Mouse (Mus musculus) cerebellum, postnatal 14 days (tissue): Measurements from ENCODE around the gene E2f1.
A peak's percentile ranks its signal among the peaks of the same experiment; 100 is the strongest.

Experiments
- DNase-seq, 2 experiments: peaks; one replicate each; pipeline ENCODE4 v3.0.0; 2021; ENCODE audit warnings: mixed read lengths in 2 of 2

The E2f1 gene

DNA sequence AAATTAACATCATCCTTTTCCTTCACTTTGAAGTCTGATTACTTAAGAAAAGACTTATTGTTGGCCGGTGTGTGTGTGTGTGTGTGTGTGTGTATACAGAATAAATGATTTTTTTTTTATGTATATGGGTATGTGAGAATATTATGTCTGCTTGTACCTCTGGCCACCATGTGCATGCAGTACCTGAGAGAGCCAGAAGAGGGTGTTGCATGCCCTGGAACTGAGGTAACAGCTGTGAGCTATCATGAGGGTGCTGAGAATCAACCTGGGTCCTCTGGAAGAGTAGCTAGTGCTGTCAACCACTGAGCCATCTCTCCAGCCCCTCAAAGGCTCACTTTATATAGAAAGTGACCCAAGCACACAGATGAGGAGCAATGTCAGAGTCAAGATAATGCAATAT lies 11.7 kb upstream of the E2f1 start:
- no peak for DNase-seq

DNA sequence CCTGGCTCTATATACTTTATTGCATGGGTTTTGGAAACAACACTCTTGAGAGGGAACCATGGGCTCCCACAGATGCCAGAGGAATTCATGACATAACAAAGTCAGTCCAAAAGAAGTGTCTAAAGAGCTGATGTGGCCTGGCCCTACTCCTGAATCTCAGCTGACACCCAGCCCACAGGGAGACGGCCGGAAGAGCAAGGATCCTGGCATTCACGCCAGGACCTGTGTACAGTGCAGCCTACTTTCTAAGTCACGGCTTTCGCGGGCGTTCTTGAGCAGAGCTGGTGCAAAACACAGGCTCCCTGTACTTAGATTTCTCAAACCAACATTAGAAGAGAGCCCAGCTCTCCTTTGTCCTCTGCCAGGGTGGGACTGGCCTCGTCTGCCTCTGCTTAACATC lies 10.9 kb upstream of the E2f1 start:
- no peak for DNase-seq

DNA sequence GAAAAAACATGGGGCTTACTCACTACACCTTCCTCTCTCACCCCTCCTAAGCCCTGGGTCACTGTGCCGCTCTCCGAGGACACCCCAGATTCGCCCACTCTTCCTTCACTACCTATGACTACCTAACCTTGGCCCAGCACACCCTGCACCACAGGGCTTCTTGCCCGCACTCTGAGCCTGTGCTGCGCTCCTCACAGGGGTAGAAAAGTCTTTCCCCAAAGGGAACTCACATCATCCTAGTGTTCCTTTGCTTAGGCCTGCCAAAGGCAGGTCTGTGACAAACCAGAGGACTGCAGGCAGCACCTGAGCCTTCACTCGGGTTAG lies 8.0 kb upstream of the E2f1 start:
- no peak for DNase-seq

DNA sequence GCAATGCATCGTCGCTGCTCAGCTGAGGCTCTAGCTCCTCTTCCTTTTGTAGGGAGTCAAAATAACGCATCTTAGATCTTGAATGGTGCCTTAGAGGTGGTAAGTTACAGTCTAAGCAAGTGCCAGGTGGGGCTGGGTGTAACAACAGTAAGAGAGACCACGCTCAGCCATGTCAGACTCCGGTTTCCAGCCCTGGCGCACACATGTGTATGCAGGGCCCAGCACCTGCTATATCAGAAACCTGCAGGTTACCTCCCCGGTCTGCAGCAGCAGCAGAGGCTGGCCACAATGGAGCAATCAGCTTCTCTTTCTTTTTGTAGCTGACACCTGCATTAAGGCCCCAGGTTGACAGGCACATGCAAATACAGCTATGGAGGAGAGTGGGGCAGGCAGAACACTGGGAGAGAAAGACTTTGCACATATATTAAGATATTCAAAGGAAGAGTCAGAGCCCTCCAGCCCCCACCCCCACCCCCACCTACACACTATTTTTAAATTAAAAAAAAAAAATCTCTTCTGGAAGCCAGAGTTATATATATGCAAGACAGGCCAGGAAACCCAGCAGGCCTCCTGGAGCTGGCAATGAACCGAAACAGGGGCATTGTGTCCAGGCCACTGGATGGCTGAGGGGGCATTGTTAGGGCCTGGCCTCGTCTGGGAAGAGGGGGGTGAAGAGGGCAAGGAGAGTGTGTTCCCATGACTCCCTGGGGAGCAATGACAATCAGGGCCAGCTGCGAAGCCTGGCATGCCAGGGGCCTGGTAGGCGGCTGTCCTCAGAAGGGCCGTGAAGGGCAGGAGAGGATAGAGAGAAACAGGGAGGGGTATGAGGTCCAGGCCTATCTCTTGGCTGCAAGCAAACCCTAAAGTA lies 7.4 kb upstream of the E2f1 start:
- DNase-seq = no peak

DNA sequence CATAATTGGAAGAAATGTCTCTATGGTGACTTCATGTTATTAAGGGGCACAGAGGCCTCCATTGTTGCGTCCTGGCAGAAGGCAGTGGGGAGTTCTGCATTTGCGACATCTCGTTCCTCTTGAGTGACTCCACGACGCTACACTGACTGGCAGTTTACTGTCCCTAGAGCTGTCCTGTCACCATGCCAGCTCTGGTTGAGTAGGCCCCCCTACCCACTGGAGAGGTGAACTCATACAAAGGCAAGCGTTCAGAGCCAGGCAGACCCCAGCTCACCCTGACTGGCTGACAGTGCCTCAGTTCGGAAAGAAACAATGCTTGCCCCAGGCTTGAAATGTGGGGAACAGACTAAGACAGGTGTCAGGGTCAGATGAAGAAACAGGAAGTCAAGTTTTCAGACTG lies 4.6 kb upstream of the E2f1 start:
- DNase-seq = no peak

DNA sequence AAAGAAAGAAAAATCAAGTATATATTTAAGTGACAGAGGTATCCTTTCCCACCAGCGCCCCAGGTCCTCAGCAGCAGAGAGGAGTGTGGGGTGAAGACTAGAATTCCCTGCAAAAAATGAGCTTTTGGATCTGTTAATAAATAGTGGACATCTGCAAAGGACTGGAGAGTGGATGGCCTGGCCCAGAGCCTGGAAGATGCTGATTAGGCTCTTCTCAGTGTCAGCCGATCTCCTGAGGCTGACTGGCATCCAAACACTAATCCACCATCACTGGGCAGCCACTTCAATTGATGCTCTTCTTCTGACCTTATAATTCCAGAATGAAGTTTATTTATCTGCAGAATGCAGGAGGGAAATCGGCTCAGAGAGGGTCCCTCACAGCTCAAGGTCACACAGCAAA lies 3.3 kb upstream of the E2f1 start:
- DNase-seq = no peak

DNA sequence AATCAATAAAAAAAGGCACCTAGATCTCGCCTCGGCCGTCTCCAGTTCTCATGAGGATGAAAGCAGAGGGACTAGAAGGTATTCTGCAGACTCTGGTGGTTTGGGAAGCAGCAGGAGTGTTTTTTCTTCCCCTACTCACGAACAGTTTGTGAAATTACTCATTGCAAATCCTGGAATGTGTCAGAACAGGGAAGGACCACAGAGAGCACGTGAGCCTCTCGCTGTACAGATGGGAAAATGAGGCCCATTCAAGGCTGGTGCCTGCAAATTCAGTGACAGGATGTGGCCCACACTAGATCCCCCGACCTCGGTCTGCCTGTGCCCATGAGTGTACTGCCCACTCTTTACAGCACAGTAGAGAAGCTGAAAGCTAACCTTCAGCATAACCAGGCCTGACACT lies 2.3 kb upstream of the E2f1 start:
- no peak for DNase-seq

DNA sequence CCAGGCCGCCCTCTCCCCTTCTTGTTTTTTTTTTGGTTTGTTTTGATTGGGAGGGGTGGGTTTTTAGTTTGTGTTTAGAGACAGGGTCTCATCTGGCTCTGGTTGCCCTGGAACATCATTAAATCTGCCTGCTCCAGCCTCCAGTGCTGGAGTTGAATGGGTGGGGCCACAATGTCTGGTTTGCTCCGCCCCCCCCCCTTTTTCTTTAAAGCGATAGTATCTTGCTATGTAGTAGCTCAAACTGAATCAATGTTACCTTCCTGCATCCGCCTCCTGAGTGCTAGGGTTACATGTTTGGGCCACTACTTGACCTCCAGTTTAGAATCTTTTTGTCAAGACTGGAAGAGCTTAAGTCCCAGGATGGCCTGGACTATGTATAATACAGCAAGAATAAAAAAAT lies 1.6 kb upstream of the E2f1 start:
- DNase-seq = no peak

DNA sequence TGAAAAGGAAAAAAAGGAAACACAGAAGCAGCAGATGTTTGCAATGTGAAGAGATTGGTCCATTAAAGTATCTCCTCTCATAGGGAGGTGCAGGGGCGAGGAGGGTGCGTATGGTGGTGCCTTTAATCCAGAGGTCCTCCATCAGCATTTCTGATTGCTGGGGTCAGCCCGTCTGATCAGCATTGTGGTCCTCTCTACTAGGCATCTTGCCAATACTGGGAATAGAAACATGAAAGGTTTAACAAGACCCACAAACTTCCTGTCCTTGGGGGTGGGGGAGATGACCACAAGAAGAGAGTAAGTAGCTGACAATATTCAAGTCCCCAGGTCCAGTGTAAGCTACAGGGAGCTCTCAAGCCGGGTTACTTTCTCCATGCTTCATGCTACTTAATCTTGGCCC lies 974 bp upstream of the E2f1 start:
- no peak for DNase-seq

DNA sequence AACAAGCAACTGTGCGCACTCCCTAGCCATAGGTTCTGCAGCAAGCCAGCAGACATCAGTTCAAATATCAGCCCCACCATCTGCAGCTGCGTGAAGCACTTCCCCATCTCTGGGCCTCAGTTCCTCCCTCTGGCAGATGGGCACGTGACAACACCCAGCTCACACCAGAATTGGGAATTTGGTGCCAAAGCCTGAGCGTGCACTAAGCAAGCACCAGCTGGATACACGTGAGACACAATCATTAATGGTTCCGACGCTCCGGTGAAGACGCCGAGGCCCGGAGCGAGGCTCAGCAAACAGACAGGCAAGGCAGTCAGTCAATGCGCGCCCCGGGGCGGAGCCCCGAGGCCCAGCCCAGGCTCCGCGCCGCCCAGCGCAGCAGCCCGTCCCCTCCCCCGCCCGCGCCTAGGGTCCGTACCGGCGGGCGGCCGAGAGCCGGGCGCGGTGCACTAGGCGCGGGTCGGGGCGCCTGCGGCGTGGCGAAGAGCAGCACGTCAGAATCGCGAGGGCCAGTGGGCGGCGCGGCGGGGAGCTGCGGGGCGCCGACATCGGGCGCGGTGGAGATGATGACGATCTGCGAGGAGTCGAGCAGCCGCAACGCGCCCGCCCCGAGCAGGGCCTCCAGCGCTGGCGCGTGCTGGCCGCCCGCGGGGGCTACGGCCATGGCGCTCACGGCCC lies 482 bp downstream of the E2f1 start:
- DNase-seq = peak; percentile 58 to 59

DNA sequence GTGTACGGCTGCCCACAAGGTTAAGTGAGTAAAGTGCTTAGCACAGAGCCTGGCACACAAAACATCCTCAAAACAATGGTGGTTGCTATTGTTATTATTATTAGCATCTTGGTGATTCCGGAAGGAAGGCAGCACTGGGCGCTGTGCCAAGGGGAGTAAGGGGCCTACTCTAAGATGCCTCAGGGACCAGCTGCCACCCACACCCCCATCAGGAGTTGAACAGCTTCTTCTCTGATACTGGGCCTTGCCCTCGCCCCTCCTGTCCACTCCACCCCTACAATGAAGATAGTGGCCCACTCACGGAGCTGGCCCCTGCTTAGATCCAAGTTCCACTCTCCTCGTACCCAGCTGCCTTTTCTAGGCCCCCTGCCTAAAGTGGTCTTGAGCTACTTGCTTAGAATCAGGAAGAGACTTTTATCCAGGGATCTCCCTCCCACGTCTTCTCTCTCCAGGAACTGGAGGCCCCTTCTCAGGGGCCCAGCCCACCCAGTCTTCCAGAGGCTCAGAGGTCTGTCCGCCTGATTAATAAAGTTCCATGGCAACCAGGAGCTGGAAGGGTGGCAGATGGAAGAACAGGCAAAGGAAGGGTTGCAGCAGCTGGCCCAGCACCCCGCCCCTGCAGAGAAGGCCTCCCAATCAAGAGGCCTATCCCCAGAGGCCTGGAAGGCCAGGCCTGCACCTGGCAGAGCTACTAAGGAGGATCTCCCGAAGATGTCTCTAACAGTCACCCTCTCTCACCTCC lies 1.2 kb downstream of the E2f1 start:
- DNase-seq = peak in 1 of 2 experiments; percentile 62

DNA sequence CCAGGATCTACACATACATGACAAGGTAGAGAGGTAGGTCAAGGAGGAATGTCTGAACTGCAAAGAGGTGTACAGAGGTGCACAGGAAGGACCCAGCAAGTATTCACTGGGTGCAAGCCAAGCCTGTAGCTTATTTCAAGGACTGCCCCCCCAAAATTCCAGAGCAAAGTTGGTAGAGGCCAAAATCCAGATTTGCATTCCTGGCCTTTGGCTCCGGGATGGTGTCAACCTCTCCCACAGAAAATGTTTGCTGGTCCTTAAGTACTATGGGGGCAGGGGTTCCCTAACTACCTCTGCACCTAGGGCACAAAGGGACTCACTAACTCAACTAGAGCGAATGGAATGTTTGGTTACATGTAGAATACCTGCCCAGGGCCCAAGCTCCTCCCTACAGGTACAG lies 1.9 kb downstream of the E2f1 start:
- DNase-seq = no peak

DNA sequence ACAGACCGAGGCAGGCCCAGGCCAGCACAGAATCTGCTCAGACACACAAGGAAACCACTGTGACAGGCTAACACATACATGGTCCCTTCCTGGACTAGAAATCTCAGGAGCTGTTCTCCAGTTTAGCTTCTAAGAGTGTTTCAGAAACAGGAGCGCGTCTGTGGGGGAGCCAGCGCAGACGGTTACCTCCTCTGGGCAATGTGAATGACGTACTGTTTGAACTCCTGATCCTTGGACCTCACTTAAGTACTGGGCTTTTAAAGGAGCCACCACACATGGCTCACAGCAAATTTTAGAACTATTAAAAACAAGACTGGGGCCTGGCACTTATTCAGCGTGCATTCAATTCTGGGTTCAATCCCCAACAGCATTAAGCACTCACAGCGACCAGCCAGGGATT lies 3.1 kb downstream of the E2f1 start:
- DNase-seq = no peak

DNA sequence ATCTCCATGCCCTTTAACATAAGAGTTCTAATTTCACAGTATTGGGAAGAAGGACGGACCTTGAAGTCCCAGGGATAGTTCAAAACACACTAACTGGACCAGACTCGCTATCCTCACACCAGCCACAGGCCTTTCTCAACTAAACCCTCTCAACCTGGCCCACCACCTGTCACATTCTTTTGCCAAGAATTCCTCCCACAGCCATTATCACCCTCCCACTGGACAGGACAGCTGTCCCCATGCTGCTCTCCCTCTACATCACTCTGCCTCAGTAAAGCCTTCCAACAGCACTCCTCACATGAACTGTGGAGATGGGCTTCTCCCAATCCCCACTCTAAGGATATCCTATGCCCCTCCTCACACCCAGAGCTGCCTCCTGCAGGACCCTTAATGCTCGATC lies 4.1 kb downstream of the E2f1 start:
- DNase-seq = peak; percentile 84 to 90

DNA sequence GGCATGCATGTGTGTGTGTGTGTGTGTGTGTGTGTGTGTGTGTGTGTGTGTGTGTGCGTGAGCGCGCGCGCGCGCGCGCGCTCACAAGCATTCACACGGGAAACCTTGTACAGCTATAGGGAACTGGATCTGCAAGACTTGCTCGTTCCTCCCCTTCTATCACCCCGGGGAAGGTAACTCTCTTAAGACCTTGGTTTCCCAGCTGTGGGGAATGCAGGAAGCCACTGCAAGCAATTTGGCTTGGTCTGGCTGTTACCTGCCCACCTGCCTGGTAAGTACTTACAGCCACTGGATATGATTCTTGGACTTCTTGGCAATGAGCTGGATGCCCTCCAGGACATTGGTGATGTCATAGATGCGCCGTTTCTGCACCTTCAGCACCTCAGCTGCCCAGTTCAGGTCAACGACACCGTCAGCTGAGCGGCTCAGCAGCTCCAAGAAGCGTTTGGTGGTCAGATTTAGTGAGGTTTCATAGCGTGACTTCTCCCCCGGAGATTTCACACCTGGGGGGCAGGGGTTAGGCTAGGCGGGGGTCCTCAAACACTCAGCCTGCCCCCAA lies 6.0 kb downstream of the E2f1 start:
- DNase-seq = no peak

DNA sequence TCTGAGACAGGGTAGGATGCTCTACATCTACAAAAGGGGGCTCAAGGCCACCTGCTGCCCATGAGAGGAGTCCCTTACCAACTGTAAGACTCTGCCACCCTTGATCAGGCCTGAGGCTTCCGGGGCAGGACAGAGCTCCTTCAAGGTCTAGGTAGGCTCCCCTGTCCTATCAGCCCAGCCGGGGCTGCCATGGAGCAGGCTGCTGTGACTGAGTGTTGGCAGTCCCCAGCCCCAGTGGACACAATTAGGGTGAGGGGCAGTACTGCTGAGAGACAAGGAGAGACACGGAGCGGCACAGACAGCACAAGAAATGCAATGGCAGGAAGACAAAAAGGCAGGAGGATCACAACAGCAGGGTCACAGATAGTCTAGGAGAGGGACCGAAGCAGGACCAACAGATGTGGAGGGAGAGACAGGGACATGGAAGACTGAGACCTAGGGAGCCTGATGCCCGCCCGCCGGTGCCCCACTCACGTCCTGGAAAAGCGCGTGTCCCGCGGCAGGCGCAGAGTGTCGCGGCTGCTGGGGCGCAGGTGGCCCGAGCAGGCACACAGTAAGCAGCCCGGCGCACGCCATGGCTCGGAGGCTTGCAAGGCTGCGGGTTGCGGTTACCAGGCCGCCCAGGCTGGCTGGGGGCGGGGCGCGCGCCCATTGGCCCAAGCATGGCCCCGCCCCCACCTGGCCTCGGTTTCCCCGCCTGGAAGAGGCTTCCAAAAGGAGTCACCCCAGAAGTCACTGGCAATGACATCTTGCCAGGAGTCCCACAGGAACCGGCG lies 11.2 kb downstream of the E2f1 start, which contains the start of gene Necab3:
Necab3 (minus strand) TSS at position 627 of the 776 bp plus-strand sequence.
- peak; percentile 88 to 93 for DNase-seq

DNA sequence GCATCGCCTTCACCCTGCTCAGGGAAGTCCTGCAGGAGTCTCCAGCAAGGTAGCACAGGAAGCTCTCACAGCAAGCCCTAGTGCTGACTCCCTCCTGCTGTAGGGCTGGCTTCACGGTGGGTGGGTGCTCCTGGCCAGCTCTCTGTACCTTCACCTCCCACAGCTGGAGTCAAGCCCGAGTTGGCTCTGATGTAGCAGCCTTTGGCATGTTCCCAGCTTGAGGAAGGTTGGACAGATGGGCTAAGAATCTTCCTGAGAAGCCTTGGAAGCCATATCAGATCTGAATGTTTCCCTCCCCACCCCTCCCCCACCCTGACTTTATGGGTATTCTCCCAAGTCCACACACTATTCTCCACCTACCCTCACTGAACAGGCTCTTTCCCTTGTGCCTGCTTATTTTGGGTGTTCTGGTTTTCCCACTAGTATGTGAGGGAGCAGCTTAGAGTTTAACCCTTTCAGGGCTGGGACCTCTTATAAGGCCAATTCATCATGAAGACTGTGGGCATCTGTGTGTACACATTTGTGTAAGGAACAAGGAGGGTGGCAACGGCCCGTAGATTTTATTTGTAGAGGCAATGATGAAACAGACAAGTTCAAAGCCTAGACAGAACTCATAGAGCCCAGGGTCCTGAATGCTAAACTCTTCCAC lies 12.4 kb downstream of the E2f1 start:
- peak; percentile 78 for DNase-seq

DNA sequence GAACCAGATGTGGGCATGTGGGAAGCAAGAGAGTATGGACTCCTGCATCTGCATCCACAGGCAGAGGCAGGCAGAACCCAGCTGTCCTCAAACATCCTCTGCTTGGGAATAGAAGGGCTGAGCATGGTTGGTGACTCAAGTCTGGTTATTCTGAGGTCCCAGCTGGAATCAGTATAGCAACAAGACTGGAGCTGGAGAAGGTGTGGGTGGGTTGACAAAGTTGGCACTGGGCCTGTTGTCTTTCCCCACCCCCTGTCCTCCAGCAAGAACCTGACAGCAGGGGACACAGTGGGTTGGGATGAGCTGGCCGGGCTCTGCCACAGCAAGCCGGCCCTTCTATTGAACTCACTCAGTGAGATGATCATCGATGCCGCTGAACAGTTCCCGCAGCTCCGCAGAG lies 14.5 kb downstream of the E2f1 start:
- peak in 1 of 2 experiments; percentile 40 for DNase-seq

DNA sequence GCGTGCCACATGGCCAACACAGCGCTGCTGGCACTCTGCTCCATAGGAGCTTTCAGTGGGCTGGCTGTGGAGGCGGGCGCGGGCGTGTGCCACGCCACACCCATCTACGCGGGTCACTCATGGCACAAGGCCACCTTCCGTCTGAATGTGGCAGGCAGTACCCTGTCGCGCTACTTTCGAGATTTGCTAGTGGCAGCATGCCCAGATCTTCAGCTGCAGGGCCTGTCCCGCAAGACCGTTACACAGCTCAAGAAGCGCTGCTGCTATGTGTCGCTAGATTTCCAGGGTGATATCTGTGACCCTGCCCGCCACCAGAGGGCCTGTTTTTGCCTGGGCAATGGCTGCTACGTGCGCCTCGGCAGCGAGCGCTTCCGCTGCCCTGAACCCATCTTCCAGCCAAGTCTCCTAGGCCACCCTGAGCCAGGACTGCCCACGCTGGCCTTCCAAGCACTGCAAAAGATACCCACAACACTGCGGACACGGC lies 17.2 kb downstream of the E2f1 start:
- DNase-seq = peak; percentile 95

DNA sequence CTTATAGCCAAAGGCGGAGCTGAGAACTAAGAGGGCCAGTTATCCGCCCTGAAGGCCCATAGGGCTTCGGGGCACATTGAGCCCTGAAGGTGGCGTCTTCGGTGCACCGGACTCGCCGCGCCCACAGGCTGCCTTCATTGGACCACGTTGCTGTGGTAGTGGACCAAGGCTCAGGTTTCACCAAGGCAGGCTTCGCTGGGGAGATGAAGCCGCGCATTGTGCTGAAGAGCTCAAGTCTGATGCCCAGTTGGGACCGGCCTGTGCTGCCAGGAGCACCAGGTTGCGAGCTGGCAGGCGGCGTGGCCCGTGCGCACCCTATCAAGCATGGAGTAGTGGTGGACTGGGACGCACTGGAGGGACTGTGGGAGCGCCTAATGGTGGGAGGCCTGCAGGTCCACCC lies 17.8 kb downstream of the E2f1 start:
- DNase-seq = peak in 1 of 2 experiments; percentile 70

DNA sequence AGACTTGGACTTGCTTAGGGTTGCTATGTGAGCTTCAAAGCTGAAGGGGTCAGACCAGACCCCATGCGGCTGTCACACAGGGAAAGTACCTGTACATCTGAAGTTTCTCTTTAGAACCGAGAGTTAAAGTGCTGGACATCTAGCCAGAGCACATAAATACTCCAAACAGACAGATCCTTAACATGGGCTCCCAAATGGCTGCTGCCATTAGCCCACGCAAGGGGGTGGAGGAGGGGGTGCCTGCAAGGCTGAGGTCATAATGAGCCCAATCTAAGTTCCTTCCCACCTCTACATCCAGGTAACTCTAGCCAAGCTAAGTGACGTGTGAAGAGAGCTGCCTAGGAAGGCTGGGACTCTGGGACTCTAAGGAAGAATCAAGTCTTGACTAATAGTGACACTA lies 18.2 kb downstream of the E2f1 start, which contains the start of gene Actl10:
Actl10 (plus strand) TSS at position 301 of the 400 bp plus-strand sequence.
- DNase-seq = peak in 1 of 2 experiments; percentile 29

DNA sequence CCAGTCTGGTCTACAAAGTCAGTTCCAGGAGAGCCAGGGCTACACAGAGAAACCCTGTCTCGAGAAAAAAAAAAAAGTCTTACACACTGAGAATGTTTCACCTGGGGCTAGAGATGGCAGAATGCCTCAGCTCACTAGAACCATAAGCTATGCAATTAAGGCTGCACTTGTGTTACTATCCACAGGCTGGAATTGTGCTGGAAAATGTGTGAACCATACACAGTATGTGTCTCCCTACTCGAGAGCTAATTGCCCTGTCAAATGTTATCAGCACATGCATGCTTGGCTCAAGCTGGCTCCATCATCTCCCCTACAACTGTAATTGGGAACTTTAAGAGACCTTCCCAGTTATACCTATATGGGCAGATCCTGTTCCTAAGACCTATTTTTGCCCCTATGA lies 18.8 kb downstream of the E2f1 start:
- peak in 1 of 2 experiments; percentile 39 for DNase-seq
